Mouse (Mus musculus): ENCODE results near the gene Gal. TPM values are rescaled to one million over a fixed set of nuclear protein-coding genes. Genes with fewer than 3 reads are reported as not detected.
A peak's percentile ranks its signal among the peaks of the same experiment; 100 is the strongest.

The Gal gene
- polyA plus RNA-seq, 1 experiment from 2014 or later = 10.5 TPM

- 35% methylated on average over 4 of the region's 4 CpGs for WGBS
- Histone ChIP-seq H3K27me3 (no peaks in the 10 kb centered on the region), H3K4me1 (no peaks in the 10 kb centered on the region), H3K4me3 (no peak overlapping the region), H3K9me3 (no peaks in the 10 kb centered on the region), H3K4me2 (replicated peaks) (no peak overlapping the region), H3K9ac (no peak overlapping the region), H3K36me3 (peaks cover 3% of the 10 kb centered on the region), H3K27ac (no peak overlapping the region)
- no peak for ATAC-seq (ENCODE audit: insufficient number of reproducible peaks, insufficient read depth, low FRiP score, low TSS enrichment)
These were observed 37.2 kb downstream of the Gal start for GRCm38 (mm10) chr19:3376966-3377715.

GRCm38 (mm10) chr19:3375945-3376495 is 38.3 kb downstream of the Gal start:
- Histone ChIP-seq H3K9ac (no peak overlapping the region), H3K9me3 (no peaks in the 10 kb centered on the region), H3K4me1 (no peaks in the 10 kb centered on the region), H3K27me3 (no peaks in the 10 kb centered on the region), H3K4me3 (no peak overlapping the region), H3K36me3 (peaks cover 3% of the 10 kb centered on the region), H3K27ac (no peak overlapping the region), H3K4me2 (replicated peaks) (no peak overlapping the region)
- WGBS = 68% methylated on average over 7 of the region's 7 CpGs
- no peak for ATAC-seq (ENCODE audit: insufficient number of reproducible peaks, insufficient read depth, low FRiP score, low TSS enrichment)

DNA sequence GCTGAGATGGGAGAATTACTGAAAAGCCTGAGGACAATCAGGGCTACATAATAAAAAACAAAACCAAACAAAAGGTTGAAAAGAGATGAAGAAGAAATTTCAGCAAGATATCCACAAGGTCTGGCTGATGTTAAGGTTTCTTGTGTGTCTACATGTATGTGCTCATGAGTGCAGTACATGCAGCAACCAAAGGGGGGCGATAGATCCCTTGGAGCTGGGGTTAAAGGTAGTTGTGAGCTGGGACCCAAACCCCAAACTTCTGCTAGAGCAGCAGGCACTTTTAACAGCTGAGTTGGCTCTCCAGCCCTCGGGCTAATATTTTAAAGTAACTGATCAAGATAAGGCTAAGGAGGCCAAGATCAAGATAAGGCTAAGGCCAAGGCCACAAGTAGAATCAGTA is 40.3 kb downstream of the Gal start:
- 67% methylated on average over 2 of the region's 2 CpGs for WGBS
- no peak for ATAC-seq (ENCODE audit: insufficient number of reproducible peaks, insufficient read depth, low FRiP score, low TSS enrichment)
- Histone ChIP-seq H3K4me2 (replicated peaks) (no peak overlapping the region), H3K27me3 (no peaks in the 10 kb centered on the region), H3K4me3 (no peak overlapping the region), H3K27ac (no peak overlapping the region), H3K4me1 (no peaks in the 10 kb centered on the region), H3K9ac (no peak overlapping the region), H3K36me3 (peaks cover 3% of the 10 kb centered on the region), H3K9me3 (no peaks in the 10 kb centered on the region)

GRCm38 (mm10) chr19:3373380-3373779 is 41.0 kb downstream of the Gal start:
- 0 out of 2 replicates have a peak, but pooled peaks have one; percentile 28 for ATAC-seq (ENCODE audit: insufficient number of reproducible peaks, insufficient read depth, low FRiP score, low TSS enrichment)
- 54% methylated on average over 12 of the region's 12 CpGs for WGBS
- Histone ChIP-seq H3K4me1 (no peaks in the 10 kb centered on the region), H3K4me3 (no peak overlapping the region), H3K27me3 (no peaks in the 10 kb centered on the region), H3K9me3 (no peaks in the 10 kb centered on the region), H3K27ac (no peak overlapping the region), H3K4me2 (replicated peaks) (no peak overlapping the region), H3K36me3 (peaks cover 3% of the 10 kb centered on the region), H3K9ac (no peak overlapping the region)

DNA sequence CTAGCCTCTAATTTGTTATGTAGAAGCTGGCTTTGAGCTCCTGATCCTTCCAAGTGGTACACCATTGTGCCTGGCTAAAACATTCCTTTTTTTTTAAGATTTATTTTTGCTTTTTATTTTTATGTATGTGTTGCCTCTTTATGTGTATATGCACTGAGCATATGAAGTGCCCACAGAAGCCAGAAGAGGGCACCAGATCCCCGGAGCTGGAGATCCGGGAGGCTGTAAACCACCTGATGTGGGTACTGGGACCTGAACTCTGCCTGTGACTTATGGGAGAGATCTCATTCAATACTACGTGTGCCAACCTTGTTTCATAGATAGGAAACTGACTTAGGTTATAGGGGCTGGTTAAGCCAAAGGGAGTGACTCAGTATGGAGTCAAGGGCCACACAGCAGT is 46.1 kb downstream of the Gal start:
- no peak overlapping the region for H3K27ac ChIP-seq
- H3K4me1 ChIP-seq = no peaks in the 10 kb centered on the region
- H3K4me3 ChIP-seq = no peak overlapping the region
- 92% methylated on average over 3 of the region's 3 CpGs for WGBS
- H3K4me2 ChIP-seq (replicated peaks) = no peak overlapping the region
- H3K27me3 ChIP-seq = no peaks in the 10 kb centered on the region
- H3K36me3 ChIP-seq = peaks cover 14% of the 10 kb centered on the region
- ATAC-seq (ENCODE audit: insufficient number of reproducible peaks, insufficient read depth, low FRiP score, low TSS enrichment) = no peak
- no peak overlapping the region for H3K9ac ChIP-seq
- no peaks in the 10 kb centered on the region for H3K9me3 ChIP-seq

- H3K27ac ChIP-seq = no peak overlapping the region
- H3K27me3 ChIP-seq = no peaks in the 10 kb centered on the region
- H3K36me3 ChIP-seq = peaks cover 14% of the 10 kb centered on the region; the same call in 1 of the 2 replicates
- H3K9ac ChIP-seq = no peak overlapping the region
- no peaks in the 10 kb centered on the region for H3K9me3 ChIP-seq
- H3K4me3 ChIP-seq = no peak overlapping the region
- WGBS = 91% methylated on average over 3 of the region's 3 CpGs
- no peak overlapping the region for H3K4me2 ChIP-seq (replicated peaks)
- no peak for ATAC-seq (ENCODE audit: insufficient number of reproducible peaks, insufficient read depth, low FRiP score, low TSS enrichment)
- H3K4me1 ChIP-seq = no peaks in the 10 kb centered on the region
These were observed 49.3 kb downstream of the Gal start for GRCm38 (mm10) chr19:3365089-3365488.

- no peaks in the 10 kb centered on the region for H3K9me3 ChIP-seq
- WGBS = 87% methylated on average over 4 of the region's 4 CpGs
- no peak for ATAC-seq (ENCODE audit: insufficient number of reproducible peaks, insufficient read depth, low FRiP score, low TSS enrichment)
These were observed 50.8 kb downstream of the Gal start for GRCm38 (mm10) chr19:3363510-3363909.

More at GRCm38 (mm10) chr19:3363510-3363909, 50.8 kb downstream of the Gal start:
- Histone ChIP-seq H3K4me1 (no peaks in the 10 kb centered on the region), H3K9ac (no peak overlapping the region), H3K27ac (no peak overlapping the region), H3K27me3 (no peaks in the 10 kb centered on the region), H3K4me3 (no peak overlapping the region), H3K36me3 (peaks cover 14% of the 10 kb centered on the region; the same call in 1 of the 2 replicates), H3K4me2 (replicated peaks) (no peak overlapping the region)

Other genes starting within 250 kb of the Gal start
- gene Mrpl21, start 131.6 kb downstream of the Gal start, polyA plus RNA-seq (2016; fragmentation: Nextera tagmentation; extraction: Ambion mirVana) = 133 and 135 TPM in 2 replicates
- gene Ighmbp2, start 131.5 kb downstream of the Gal start, polyA plus RNA-seq (2016; fragmentation: Nextera tagmentation; extraction: Ambion mirVana) = 12.7 and 13.8 TPM in 2 replicates
- 12.3 and 13.0 TPM in 2 replicates for gene Cpt1a, start 92.2 kb downstream of the Gal start, polyA plus RNA-seq (2016; fragmentation: Nextera tagmentation; extraction: Ambion mirVana)
- 0.27 and 0.37 TPM in 2 replicates for gene Tesmin, start 25.7 kb downstream of the Gal start, polyA plus RNA-seq (2016; fragmentation: Nextera tagmentation; extraction: Ambion mirVana)
- 70.7 and 74.8 TPM in 2 replicates for gene Ppp6r3, start 161.2 kb upstream of the Gal start, polyA plus RNA-seq (2016; fragmentation: Nextera tagmentation; extraction: Ambion mirVana)

Measured in embryonic facial prominence, embryonic 12.5 days (tissue).